Mouse (Mus musculus) R1 (cell line): Measurements from ENCODE around the gene Sh3bp2.
"Not testable (repeated sequence)": the region's sequence is repeated elsewhere in the genome, so short reads cannot be mapped to it uniquely, and the experiment has no call there.

Experiments
- DNase-seq: peaks from one replicate; pipeline ENCODE4 v3.0.0-alpha.2; 2018; ENCODE audit warnings: low read depth, low spot score

Gene Sh3bp2

GRCm38 (mm10) chr5:34571551-34571950, 45.9 kb downstream of the Sh3bp2 start:
- DNase-seq = no peak

DNA sequence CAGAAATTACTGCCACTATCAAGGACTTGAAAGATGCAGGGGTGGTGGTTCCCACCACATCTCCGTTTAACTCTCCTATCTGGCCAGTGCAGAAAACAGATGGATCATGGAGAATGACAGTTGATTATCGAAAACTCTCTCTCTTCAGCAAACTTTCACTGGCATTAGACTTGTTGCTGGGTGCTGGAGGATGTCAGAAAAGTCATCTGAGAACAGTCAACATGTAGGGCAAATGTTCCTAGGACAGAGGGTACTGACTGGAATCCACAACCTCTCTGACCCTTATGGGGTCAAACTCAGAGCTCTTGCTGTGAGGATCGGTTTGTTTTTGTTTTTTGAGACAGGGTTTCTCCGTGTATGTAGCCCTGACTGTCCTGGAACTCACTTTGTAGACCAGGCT, 46.9 kb downstream of the Sh3bp2 start:
- not testable (repeated sequence) for DNase-seq

GRCm38 (mm10) chr5:34573268-34574221, 47.9 kb downstream of the Sh3bp2 start, which contains the start of gene Add1:
Gene Add1, plus strand, starts transcription at chr5:34573664.
- peak; percentile 97 for DNase-seq

DNA sequence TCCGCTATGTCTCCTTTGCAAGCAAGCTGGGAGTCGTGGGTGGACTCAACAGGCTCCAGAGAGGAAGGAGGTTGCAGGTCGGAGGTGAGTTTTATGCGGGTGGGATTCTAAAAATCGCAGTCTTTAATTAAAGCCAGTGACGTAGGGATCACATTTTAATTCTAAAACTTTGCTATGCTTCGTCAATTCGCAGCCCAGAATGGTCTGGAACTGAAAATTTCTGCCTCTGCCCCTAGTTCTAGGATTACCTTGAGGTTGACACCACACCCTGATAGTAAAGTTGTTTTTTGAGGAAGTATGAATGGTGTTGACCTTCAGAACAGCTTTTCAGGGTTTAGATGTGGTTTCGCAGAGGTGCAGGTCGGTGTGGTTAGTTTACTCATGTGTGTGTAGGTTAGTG, 49.1 kb downstream of the Sh3bp2 start:
- no peak for DNase-seq

GRCm38 (mm10) chr5:34576286-34576685, 50.6 kb downstream of the Sh3bp2 start:
- no peak for DNase-seq

GRCm38 (mm10) chr5:34578038-34578655, 52.5 kb downstream of the Sh3bp2 start:
- DNase-seq = peak; percentile 72

- DNase-seq = no peak
These were observed 53.7 kb downstream of the Sh3bp2 start for GRCm38 (mm10) chr5:34579377-34579776.

GRCm38 (mm10) chr5:34581671-34582313, 56.2 kb downstream of the Sh3bp2 start:
- peak; percentile 80 for DNase-seq

GRCm38 (mm10) chr5:34582314-34582675, 56.7 kb downstream of the Sh3bp2 start:
- no peak for DNase-seq

- DNase-seq = no peak
These were observed 59.6 kb downstream of the Sh3bp2 start for GRCm38 (mm10) chr5:34585216-34585615.

- DNase-seq = no peak
These were observed 62.2 kb downstream of the Sh3bp2 start for GRCm38 (mm10) chr5:34587881-34588280.

GRCm38 (mm10) chr5:34590059-34590458, 64.4 kb downstream of the Sh3bp2 start:
- peak; percentile 92 for DNase-seq

GRCm38 (mm10) chr5:34590702-34591101, 65.1 kb downstream of the Sh3bp2 start:
- DNase-seq = no peak

DNA sequence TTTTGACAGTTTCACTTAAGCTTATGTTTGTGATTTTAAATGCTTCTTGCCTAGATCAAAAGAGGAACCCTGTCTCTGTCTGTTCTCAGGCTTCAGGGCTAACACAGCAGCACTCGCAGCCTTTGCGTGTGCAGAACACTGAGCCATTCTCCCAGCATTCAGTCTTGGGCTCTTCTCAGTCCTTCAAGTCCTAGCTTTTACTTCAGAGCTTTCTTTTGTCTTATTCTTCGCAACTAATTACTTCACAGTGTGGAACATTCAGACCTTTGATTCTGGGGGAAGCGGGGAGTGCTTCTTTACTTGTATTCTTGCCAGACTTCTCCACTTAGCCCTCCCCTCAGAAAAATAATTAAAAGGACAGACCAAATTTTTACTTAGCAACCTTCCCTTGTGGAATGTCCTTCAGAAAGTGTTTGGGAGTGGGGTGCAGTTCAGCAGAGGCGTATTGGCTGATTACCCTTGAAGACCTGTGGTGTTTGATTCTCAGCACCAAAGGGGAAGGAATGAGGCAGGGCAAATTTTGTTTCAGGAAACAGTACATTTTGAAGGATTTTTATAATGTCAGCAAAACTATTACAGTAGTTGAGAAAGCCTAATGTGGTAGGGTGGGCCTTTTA, 65.9 kb downstream of the Sh3bp2 start:
- peak; percentile 58 for DNase-seq

DNA sequence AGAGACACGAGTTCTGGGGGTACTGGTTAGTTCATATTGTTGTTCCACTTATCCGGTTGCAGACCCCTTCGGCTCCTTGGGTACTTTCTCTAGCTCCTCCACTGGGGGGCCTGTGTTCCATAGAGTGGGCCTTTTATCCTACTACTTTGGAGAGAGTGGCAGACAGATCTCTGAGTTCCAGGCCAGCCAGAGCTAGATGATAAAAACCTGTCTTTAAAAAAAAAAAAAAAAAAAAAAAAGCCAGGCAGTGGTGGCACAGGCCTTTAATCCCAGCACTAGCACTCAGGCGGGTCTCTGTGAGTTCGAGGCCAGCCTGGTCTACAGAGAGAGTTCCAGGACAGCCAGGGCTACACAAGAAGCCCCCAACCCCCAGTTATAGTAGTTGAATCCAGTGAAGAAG, 66.6 kb downstream of the Sh3bp2 start:
- not testable (repeated sequence) for DNase-seq

DNA sequence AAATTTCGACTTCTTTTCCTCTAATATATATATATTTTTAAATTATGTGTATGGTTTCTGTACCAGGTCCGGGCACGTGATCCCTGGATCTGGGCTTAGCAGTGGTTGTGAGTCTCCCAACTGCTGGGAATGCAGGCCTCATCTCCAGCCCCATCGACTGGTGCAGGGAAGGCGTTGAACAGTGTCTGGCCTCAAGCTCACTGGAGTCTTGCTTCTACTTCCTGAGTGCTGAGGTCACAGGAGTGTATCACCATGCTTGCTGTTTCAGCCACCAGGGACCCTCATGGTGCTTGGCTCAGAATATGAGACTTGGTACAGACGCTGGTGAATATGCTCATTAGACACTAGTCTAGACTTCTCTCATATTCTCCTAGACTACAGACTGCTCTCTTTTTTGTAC, 67.0 kb downstream of the Sh3bp2 start:
- peak; percentile 62 for DNase-seq

DNA sequence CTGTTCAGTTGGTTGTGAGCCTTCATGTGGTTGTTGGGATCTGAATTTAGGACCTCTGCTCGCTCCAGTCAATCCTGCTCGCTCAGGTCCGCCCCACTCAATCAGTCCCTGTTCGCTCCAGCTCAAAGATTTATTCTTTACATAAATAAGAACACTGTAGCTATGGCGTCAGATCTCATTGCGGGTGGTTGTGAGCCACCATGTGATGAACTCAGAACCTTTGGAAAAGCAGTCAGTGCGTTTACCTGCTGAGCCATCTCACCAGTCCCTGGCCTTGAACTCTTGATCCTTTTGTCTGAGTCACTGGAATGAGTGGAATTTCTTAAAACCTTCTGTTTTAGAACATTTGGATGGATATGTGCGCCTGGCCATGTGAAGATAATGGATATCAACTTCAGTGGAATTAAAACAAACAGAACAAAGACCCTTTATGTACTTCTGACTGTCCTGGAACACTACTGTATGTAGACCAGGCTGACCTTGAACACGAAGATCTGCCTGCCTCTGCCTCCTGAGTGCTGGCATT, 67.6 kb downstream of the Sh3bp2 start:
- DNase-seq = peak; percentile 98

GRCm38 (mm10) chr5:34604576-34604975, 78.9 kb downstream of the Sh3bp2 start:
- DNase-seq = no peak

GRCm38 (mm10) chr5:34607100-34607880, 81.7 kb downstream of the Sh3bp2 start:
- no peak for DNase-seq

GRCm38 (mm10) chr5:34608226-34608625, 82.6 kb downstream of the Sh3bp2 start:
- no peak for DNase-seq

DNA sequence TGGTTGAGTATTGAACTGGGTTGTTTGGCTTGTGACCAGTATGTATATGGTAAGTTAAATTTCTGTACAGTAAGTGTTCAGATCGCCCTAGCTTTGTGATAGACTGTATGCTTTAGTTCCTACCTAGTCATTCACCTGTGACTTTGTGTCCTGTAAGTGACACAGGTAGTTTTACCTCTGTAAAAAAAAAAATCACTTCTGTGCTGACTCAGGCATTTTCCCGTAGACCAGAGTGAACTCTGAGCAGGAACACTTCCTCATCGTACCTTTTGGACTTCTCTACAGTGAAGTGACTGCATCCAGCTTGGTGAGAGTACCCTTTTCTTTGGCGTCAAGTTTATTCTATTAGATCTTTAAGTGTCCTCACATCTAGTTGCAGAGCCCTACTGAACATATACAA, 84.3 kb downstream of the Sh3bp2 start:
- DNase-seq = no peak
